Mouse (Mus musculus): ENCODE results near the gene Pitpna. TPM values are rescaled to one million over a fixed set of nuclear protein-coding genes. Genes with fewer than 3 reads are reported as not detected.
A peak's percentile ranks its signal among the peaks of the same experiment; 100 is the strongest.

Pitpna gene
- polyA plus RNA-seq (2021), result 141 TPM

DNA sequence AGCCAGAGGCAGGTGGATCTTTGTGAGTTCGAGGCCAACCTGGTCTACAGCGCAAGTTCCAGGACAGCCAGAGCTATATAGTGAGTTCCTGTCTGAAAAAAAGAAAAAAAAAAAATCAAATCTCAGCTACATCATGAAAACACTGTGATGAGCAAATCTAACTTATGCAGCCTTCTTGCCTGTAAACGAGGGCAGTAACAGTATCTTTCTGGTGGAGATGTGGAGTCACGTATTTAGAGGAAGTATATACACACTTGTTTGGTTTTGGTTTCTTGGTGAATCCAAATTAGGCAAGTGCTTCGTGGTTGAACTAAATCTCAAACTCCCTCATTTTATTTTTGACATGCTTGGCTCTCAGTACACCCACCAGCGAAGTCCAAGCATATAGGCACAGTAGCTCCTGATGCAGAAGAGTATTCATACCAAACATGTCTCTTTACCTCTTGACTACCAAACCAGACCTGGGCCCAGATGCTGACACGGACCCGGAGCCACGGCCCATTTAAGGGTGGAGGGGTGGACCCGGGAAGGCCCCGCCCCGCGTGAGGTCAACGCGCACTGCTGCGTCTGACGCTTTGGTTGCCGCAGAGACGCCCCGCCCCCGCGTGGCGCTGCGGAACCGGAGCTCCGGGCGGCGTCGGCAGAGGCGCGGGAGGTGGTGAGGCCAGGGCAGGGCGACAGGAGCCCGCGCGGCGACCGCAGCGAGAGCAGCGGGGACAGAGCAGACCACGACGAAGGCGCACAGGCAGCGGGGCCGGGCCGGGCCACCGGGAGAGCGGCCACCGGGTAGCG lies at the start of gene Pitpna:
Gene Pitpna, plus strand, starts transcription at position 605 of the 792 bp plus-strand sequence.
- H3K27me3 ChIP-seq, result no peaks in the 10 kb centered on the region
- in situ Hi-C loops (cut with MboI; ENCODE audit: low pct_unique_long_range_greater_than_20kb), result no loop called here
- DNase-seq (ENCODE audit: low read depth, low spot score), result peak; percentile 56
- ATAC-seq, result peak; percentile 86
- ChIA-PET POLR2A (interaction anchor here (0.7 to 1.8 kb wide), 5 partner anchors 9 to 76 kb away, joined by 3 to 7 read pairs (median 4); partner anchors contain the start of gene Slc43a2), CTCF (no interaction called here)
- TF ChIP-seq CTCF (IDR thresholded peaks at IDR 0.05), result no peak

DNA sequence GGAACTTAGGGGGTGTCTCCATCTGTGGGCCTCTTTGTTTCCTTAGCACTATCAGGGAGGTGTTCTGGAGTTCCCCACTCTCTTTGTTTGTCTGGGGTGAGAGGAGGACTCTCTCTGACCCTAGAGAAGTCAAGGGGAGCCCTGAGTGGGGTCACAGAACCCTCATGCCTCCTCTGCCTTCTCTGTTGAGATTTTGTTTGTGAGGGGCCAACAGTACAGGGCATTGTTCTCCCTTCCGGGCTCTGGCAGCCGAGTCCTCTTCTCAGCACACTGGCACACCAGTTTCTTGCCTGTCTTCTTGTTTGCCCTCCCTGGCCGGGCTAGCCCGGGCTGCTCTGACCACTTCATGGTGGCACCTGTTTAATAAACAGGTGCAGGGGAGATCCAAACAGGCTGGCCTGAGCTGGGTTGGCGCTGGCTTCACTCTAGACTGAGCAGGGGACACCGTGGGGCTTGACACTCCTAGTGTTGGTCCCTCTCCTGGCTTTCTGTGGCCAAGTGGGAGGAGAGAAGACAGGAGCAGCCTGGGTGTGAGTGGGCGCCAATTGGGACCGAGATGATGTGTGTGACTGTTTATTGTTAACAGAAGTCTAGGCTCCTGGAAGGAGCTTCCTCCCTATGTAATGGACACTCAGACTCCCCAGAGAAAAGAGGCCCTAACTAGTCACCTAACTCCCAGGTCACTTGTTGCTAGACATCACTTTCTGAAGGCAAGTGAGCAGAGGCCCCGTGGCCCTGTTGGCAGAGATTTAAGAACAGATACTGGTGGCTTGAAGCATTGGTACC lies 49.5 kb upstream of the Pitpna start:
- TF ChIP-seq CTCF (IDR thresholded peaks at IDR 0.05), result no peak
- no peaks in the 10 kb centered on the region for H3K27me3 ChIP-seq
- no peak for DNase-seq (ENCODE audit: low read depth, low spot score)
- ATAC-seq, result no peak
- ChIA-PET POLR2A (no interaction called here), CTCF (no interaction called here)
- in situ Hi-C loops (cut with MboI; ENCODE audit: low pct_unique_long_range_greater_than_20kb), result no loop called here

DNA sequence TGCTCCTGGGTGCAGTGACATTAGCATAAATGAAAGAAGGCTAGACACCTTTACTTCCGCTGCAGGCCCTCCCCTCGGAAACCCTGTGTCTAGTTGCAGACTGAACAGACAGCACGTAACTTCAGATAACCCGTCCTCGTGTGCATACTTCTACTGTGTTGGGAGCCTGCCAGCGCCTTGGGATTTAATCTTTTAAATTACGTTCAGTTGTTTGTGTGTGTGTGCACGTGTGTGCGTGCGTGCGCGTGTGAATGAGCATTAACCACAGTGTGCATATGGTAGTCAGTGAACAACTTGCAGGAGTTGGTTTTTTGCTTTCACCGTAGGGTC lies 49.0 kb upstream of the Pitpna start:
- no peak for TF ChIP-seq CTCF (IDR thresholded peaks at IDR 0.05)
- ATAC-seq, result no peak
- DNase-seq (ENCODE audit: low read depth, low spot score), result no peak
- CTCF ChIA-PET, result no interaction called here
- POLR2A ChIA-PET, result no interaction called here
- no peaks in the 10 kb centered on the region for H3K27me3 ChIP-seq
- in situ Hi-C loops (cut with MboI; ENCODE audit: low pct_unique_long_range_greater_than_20kb), result no loop called here

DNA sequence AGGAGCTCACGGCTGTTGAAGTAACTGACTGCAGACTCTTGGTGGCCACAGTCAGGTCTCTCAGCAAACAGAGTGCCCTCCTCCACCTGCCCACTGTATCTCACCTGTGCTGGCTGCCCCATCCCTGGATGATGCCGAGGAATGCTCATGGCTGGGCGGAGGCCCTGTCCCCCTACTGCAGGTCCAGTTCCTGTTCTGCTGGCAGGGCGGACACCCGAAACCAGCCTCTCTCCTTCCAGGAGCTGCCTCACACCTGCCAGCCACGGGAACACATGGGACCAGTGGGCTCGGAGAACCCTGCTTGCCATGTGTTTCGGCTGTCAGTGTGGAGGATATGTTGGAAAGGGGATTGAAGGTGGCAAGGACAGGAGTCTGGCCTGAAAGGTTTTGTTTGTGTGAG lies 47.7 kb upstream of the Pitpna start:
- H3K27me3 ChIP-seq, result no peaks in the 10 kb centered on the region
- in situ Hi-C loops (cut with MboI; ENCODE audit: low pct_unique_long_range_greater_than_20kb), result no loop called here
- ChIA-PET POLR2A (interaction anchor here (1.9 kb wide), 1 partner anchor 9 kb away, joined by 5 read pairs; the partner anchor contains the start of gene Slc43a2), CTCF (interaction anchor here (1.0 to 1.5 kb wide), 3 partner anchors 10 to 34 kb away, joined by 3 to 4 read pairs (median 3); no protein-coding TSS in a partner anchor)
- ATAC-seq, result no peak
- DNase-seq (ENCODE audit: low read depth, low spot score), result no peak
- no peak for TF ChIP-seq CTCF (IDR thresholded peaks at IDR 0.05)

DNA sequence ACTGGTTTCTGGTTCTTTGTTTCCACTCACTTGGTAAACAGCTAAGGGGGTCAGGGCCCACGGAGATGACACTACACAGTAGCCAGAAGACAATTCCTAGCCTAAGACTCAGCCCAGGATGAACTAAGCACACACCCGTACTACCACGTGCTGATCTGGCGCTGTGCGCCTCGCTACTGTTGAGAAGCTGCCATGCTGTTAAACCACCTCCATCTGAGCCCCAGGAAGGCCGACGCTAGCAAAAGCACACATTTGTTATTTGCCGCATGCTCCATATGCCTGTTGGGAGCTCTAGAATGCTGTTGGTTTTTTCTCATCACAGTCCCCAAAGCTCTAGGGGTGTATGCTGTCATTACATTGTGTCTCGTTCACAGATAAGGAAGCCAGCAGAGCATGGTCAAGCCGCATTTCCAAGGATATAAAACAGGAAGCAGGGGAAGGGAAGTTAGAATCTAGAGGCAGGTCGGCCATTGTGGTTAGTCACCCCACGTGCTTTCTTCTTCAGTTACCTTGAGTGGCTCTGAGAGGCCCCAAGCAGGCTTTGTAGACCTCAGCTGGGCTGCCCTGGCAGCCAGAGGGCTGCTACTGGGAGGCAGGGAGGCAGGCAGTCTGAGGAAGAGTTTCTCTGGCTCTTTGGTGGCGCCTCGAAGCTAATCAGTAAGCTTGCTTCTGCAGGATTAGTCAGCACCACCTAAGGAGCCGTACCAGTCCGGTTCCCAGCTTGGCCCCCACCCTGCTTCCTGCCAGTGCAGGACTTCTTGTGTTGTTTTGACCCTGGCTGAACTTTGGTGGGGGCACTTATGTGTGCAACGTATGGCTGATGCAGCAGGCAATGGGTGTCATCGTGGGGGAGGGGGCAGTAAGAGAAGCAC lies 47.0 kb upstream of the Pitpna start:
- TF ChIP-seq CTCF (IDR thresholded peaks at IDR 0.05), result no peak
- ATAC-seq, result no peak
- no peak for DNase-seq (ENCODE audit: low read depth, low spot score)
- ChIA-PET CTCF (interaction anchor here (1.0 to 1.5 kb wide), 4 partner anchors 11 to 33 kb away, joined by 3 to 4 read pairs (median 4); no protein-coding TSS in a partner anchor), POLR2A (interaction anchor here (1.9 kb wide), 1 partner anchor 9 kb away, joined by 5 read pairs; the partner anchor contains the start of gene Slc43a2)
- in situ Hi-C loops (cut with MboI; ENCODE audit: low pct_unique_long_range_greater_than_20kb), result no loop called here
- H3K27me3 ChIP-seq, result no peaks in the 10 kb centered on the region

DNA sequence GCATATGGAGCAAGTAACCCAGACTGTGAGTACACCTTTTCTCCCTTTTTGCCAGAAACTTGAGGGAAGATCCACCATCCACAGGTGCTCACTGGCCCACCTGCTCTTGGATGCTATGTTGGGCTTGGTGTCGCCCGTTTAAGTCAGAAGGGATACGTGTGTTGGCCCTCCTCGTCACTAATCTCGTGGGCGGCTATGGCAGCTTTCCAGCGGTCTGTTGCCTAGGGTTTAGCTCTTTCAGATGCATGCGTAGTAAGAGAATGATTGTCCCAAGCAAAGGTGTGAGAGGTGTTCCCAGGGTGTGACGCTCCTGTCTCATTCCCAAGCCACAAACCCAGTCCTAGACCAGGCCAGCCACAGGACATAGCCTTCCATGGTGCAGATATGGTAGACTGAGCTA lies 43.2 kb upstream of the Pitpna start:
- no peak for DNase-seq (ENCODE audit: low read depth, low spot score)
- no peak for ATAC-seq
- POLR2A ChIA-PET, result no interaction called here
- no peaks in the 10 kb centered on the region for H3K27me3 ChIP-seq
- in situ Hi-C loops (cut with MboI; ENCODE audit: low pct_unique_long_range_greater_than_20kb), result no loop called here
- TF ChIP-seq CTCF (IDR thresholded peaks at IDR 0.05), result no peak
- CTCF ChIA-PET, result no interaction called here

DNA sequence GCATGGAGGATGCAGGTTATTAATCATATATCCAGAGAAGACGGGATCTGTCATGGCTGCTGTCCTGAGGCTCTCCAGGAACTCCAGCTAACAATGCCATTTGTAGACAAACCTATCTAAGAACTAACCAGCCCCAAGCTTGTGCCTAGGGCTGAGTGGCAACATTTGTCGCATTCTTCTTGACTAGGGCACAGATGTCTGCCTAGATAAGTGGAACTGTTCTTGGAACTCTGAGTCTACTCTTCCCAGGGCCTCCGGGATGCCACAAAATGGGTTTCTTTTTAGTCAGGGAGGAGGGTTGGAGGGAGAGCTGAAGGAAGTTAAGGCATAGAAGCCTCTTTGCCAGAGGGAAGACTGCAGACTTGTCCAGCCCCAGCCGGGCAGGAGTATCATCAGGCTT lies 41.8 kb upstream of the Pitpna start:
- DNase-seq (ENCODE audit: low read depth, low spot score) (no peak), ATAC-seq (no peak)
- TF ChIP-seq CTCF (IDR thresholded peaks at IDR 0.05), result no peak
- H3K27me3 ChIP-seq, result no peaks in the 10 kb centered on the region
- in situ Hi-C loops (cut with MboI; ENCODE audit: low pct_unique_long_range_greater_than_20kb), result no loop called here
- ChIA-PET CTCF (interaction anchor here (1.3 kb wide), 1 partner anchor 144 kb away, joined by 3 read pairs; no protein-coding TSS in a partner anchor), POLR2A (no interaction called here)

DNA sequence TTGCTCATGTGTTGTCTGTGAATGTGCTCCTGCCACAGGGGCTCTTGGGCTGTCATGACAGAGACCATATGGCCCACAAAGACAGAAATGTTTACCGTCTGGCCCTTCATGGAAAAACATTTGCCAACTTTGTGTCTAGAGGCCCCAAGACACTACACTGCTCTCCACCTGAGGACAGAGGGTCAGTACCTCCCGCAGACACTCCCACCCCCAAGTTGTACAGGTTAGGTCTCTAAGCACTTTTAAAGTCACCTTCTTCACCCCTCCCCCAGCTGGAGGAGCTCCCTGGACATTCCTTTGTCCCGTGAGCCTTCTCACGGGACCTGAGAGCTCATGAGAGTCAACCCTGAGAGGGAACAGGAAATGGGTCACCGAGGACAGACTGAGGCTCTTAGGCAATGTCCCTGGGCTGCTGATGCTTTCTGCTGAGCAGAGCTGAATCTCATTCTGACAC lies 38.2 kb upstream of the Pitpna start:
- ChIA-PET POLR2A (interaction anchor here (0.9 to 1.2 kb wide), 2 partner anchors 13 to 20 kb away, joined by 3 read pairs; no protein-coding TSS in a partner anchor), CTCF (no interaction called here)
- ATAC-seq, result no peak
- DNase-seq (ENCODE audit: low read depth, low spot score), result no peak
- in situ Hi-C loops (cut with MboI; ENCODE audit: low pct_unique_long_range_greater_than_20kb), result no loop called here
- TF ChIP-seq CTCF (IDR thresholded peaks at IDR 0.05), result no peak
- no peaks in the 10 kb centered on the region for H3K27me3 ChIP-seq

DNA sequence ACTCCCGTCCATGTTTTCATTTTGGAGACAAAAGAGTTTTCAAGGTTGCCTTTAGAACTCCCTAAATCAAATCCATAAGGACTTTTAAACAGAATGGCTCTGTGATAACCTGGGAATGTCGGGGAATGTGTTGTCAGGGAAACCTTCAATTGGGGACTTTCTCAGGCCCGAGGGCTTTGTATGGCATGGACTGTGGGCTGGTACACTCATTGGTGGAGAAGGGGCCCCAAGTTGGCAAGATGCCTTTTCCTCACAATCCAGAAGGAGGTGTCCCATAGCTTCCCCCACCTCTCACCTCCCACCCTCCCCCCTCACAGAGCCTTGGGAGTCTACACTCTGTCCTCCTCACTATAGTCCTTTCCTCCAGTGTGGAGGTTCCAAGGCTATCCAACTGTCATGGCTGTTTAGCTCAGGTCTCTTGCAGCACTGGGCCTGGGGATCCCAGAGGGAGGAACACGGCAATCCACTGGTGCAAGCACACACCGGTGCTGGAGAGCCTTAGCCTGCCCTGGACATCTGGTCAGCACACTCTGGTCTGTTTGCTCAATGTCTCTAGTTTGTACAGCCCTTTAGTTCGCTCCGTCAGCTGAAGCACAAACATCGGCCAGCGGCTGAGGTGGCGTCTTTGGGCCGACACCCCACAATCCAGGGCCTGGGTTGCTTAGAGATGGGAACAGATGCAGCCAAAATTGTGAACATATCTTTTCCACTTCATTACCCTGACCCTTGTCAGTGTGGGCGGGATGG lies 37.5 kb upstream of the Pitpna start:
- in situ Hi-C loops (cut with MboI; ENCODE audit: low pct_unique_long_range_greater_than_20kb), result no loop called here
- CTCF ChIA-PET, result no interaction called here
- ATAC-seq, result no peak

More for the DNA sequence above, 37.5 kb upstream of the Pitpna start:
- no peaks in the 10 kb centered on the region for H3K27me3 ChIP-seq
- POLR2A ChIA-PET, result interaction anchor here (0.6 to 1.2 kb wide), 3 partner anchors 12 to 43 kb away, joined by 3 read pairs; no protein-coding TSS in a partner anchor
- DNase-seq (ENCODE audit: low read depth, low spot score), result no peak
- no peak for TF ChIP-seq CTCF (IDR thresholded peaks at IDR 0.05)
